Mouse (Mus musculus) CH12.LX (cell line): ENCODE data around the gene Tm6sf2. TPM values are rescaled to one million over a fixed set of nuclear protein-coding genes. Genes with fewer than 3 reads are reported as not detected.

ENCODE experiments used
- DNase-seq: peaks from one replicate; pipeline ENCODE4 v3.0.0-alpha.2; 2013; ENCODE audit errors: extremely low read depth
- H3K27ac ChIP-seq: 2 replicates; pipeline ENCODE4 v1.5.1; 2012; ENCODE audit warnings: low read depth, mild to moderate bottlenecking, control low read depth, moderate library complexity; ENCODE audit not compliant: insufficient read depth
- H3K27me3 ChIP-seq: replicated peaks from 2 replicates; pipeline ENCODE3; 2012; ENCODE audit warnings: inconsistent platforms
- H3K36me3 ChIP-seq, 2 experiments: replicated peaks in 1 of 2; 2 replicates each; pipeline versions ENCODE3 to v1.6.1; 2012; ENCODE audit warnings: inconsistent platforms in 1 of 2, low read length in 1 of 2, mild to moderate bottlenecking in 1 of 2, mixed read lengths in 1 of 2, moderate library complexity in 1 of 2; ENCODE audit not compliant: control insufficient read depth in 1 of 2, insufficient read depth in 1 of 2
- H3K4me1 ChIP-seq, 2 experiments: 2 replicates each; pipeline ENCODE4 v1.6.1; 2012; ENCODE audit warnings: inconsistent platforms in 1 of 2, moderate library complexity in 1 of 2; ENCODE audit not compliant: insufficient read depth in 2 of 2, control insufficient read depth in 1 of 2
- H3K4me2 ChIP-seq: 2 replicates; pipeline ENCODE4 v1.6.1; 2012; ENCODE audit warnings: low read depth, mild to moderate bottlenecking, control low read depth; ENCODE audit not compliant: poor library complexity, insufficient read depth, severe bottlenecking
- H3K4me3 ChIP-seq, 3 experiments: fragments of 150-350 bp in 1 of 3; sonication (generic) in 1 of 3; replicated peaks in 1 of 3; 2 replicates each; pipeline versions ENCODE3 to v1.5.1; 2011 to 2012; ENCODE audit warnings: low read depth in 2 of 3, low read length in 2 of 3, mild to moderate bottlenecking in 2 of 3, moderate library complexity in 2 of 3, control low read depth in 1 of 3, improper control_type of control experiment in 1 of 3, inconsistent platforms in 1 of 3, mixed read lengths in 1 of 3; ENCODE audit not compliant: poor library complexity in 1 of 3
- H3K79me2 ChIP-seq: replicated peaks from 2 replicates; pipeline ENCODE4 v1.6.1; 2012; ENCODE audit warnings: mild to moderate bottlenecking, moderate library complexity; ENCODE audit not compliant: control insufficient read depth, poor library complexity, insufficient read depth, severe bottlenecking; ENCODE audit errors: extremely low read depth
- H3K9ac ChIP-seq: 2 replicates; pipeline ENCODE4 v1.6.1; 2012; ENCODE audit warnings: low read depth, mild to moderate bottlenecking, control low read depth, moderate library complexity; ENCODE audit not compliant: insufficient read depth
- H3K9me3 ChIP-seq: replicated peaks from 2 replicates; pipeline ENCODE3; 2012; ENCODE audit warnings: low read length, inconsistent platforms, mixed read lengths
- CHD1 ChIP-seq: IDR thresholded peaks from 2 replicates; pipeline ENCODE4 v1.6.1; 2012; ENCODE audit warnings: low read depth, low read length, improper control_type of control experiment, inconsistent platforms
- CHD2 ChIP-seq: IDR thresholded peaks from 2 replicates; pipeline ENCODE4 v1.6.1; 2011; ENCODE audit warnings: low read length, improper control_type of control experiment
- CTCF ChIP-seq, 2 experiments: IDR thresholded peaks in 1 of 2; conservative IDR thresholded peaks in 1 of 2; 2 replicates each; pipeline ENCODE4 v1.5.1; 2011 to 2012; ENCODE audit warnings: low read depth in 2 of 2, low read length in 2 of 2, improper control_type of control experiment in 1 of 2, inconsistent platforms in 1 of 2, mild to moderate bottlenecking in 1 of 2, moderate library complexity in 1 of 2
- E2F4 ChIP-seq: IDR thresholded peaks from 2 replicates; pipeline ENCODE4 v1.6.1; 2011; ENCODE audit warnings: low read depth, low read length, improper control_type of control experiment; ENCODE audit not compliant: insufficient replicate concordance
- ELF1 ChIP-seq: IDR thresholded peaks from 2 replicates; pipeline ENCODE4 v1.6.1; 2014; ENCODE audit warnings: low read depth, mild to moderate bottlenecking, inconsistent platforms, low read length, improper control_type of control experiment
- ETS1 ChIP-seq: conservative IDR thresholded peaks from 2 replicates; pipeline ENCODE4 v1.6.1; 2012; ENCODE audit warnings: low read depth, mild to moderate bottlenecking, inconsistent platforms, low read length, improper control_type of control experiment, moderate library complexity
- GABPA ChIP-seq: IDR thresholded peaks from 2 replicates; pipeline ENCODE4 v1.6.1; 2012; ENCODE audit warnings: low read depth, low read length, improper control_type of control experiment, inconsistent platforms; ENCODE audit not compliant: insufficient replicate concordance
- HCFC1 ChIP-seq: IDR thresholded peaks from 2 replicates; pipeline ENCODE4 v1.6.1; 2012; ENCODE audit warnings: low read depth, mild to moderate bottlenecking, inconsistent platforms, low read length, improper control_type of control experiment
- IRF4 ChIP-seq: IDR thresholded peaks from 2 replicates; pipeline ENCODE4 v1.6.1; 2014; ENCODE audit warnings: low read depth, mild to moderate bottlenecking, inconsistent platforms, low read length, improper control_type of control experiment
- KAT2A ChIP-seq: IDR thresholded peaks from 2 replicates; pipeline ENCODE4 v1.6.1; 2012; ENCODE audit warnings: low read length, improper control_type of control experiment, inconsistent platforms; ENCODE audit not compliant: insufficient replicate concordance
- MAFK ChIP-seq: IDR thresholded peaks from 2 replicates; pipeline ENCODE4 v1.6.1; 2011; ENCODE audit warnings: low read length, improper control_type of control experiment; ENCODE audit not compliant: insufficient replicate concordance
- MAX ChIP-seq: IDR thresholded peaks from 2 replicates; pipeline ENCODE4 v1.6.1; 2011; ENCODE audit warnings: low read length, improper control_type of control experiment
- MAZ ChIP-seq: IDR thresholded peaks from 2 replicates; pipeline ENCODE4 v1.6.1; 2012; ENCODE audit warnings: low read depth, mild to moderate bottlenecking, inconsistent platforms, low read length, improper control_type of control experiment, moderate library complexity
- MEF2A ChIP-seq: IDR thresholded peaks from 2 replicates; pipeline ENCODE4 v1.6.1; 2014; ENCODE audit warnings: low read depth, mild to moderate bottlenecking, inconsistent platforms, low read length, improper control_type of control experiment, borderline replicate concordance
- MXI1 ChIP-seq: IDR thresholded peaks from 2 replicates; pipeline ENCODE4 v1.6.1; 2011; ENCODE audit warnings: mild to moderate bottlenecking, low read depth, low read length, improper control_type of control experiment
- MYC ChIP-seq: IDR thresholded peaks from 2 replicates; pipeline ENCODE4 v1.6.1; 2011; ENCODE audit warnings: low read depth, mild to moderate bottlenecking, improper control_type of control experiment, low read length
- NELFE ChIP-seq: IDR thresholded peaks from 2 replicates; pipeline ENCODE4 v1.6.1; 2011; ENCODE audit warnings: low read depth, low read length, improper control_type of control experiment
- NRF1 ChIP-seq: IDR thresholded peaks from 2 replicates; pipeline ENCODE4 v1.6.1; 2014; ENCODE audit warnings: low read depth, mild to moderate bottlenecking, inconsistent platforms, low read length, improper control_type of control experiment, moderate library complexity
- PAX5 ChIP-seq: IDR thresholded peaks from 2 replicates; pipeline ENCODE4 v1.6.1; 2012; ENCODE audit warnings: low read length, inconsistent platforms, mixed read lengths
- POLR2A ChIP-seq: IDR thresholded peaks from 2 replicates; pipeline ENCODE4 v1.6.1; 2011; ENCODE audit warnings: low read depth, mild to moderate bottlenecking, improper control_type of control experiment, low read length
- POLR2AphosphoS2 ChIP-seq: IDR thresholded peaks from 2 replicates; pipeline ENCODE4 v1.6.1; 2011; ENCODE audit warnings: low read depth, low read length, improper control_type of control experiment
- RCOR1 ChIP-seq: conservative IDR thresholded peaks from 2 replicates; pipeline ENCODE4 v1.6.1; 2012; ENCODE audit warnings: low read depth, mild to moderate bottlenecking, inconsistent platforms, low read length, improper control_type of control experiment
- SIN3A ChIP-seq: IDR thresholded peaks from 2 replicates; pipeline ENCODE4 v1.6.1; 2012; ENCODE audit warnings: low read length, improper control_type of control experiment, inconsistent platforms
- SMC3 ChIP-seq: IDR thresholded peaks from 2 replicates; pipeline ENCODE4 v1.6.1; 2011; ENCODE audit warnings: low read depth, low read length, improper control_type of control experiment
- TBP ChIP-seq: conservative IDR thresholded peaks from 2 replicates; pipeline ENCODE4 v1.6.1; 2011; ENCODE audit warnings: low read depth, low read length, improper control_type of control experiment
- TCF12 ChIP-seq: IDR thresholded peaks from 2 replicates; pipeline ENCODE4 v1.6.1; 2014; ENCODE audit warnings: low read depth, mild to moderate bottlenecking, inconsistent platforms, low read length, improper control_type of control experiment
- UBTF ChIP-seq: IDR thresholded peaks from 2 replicates; pipeline ENCODE4 v1.6.1; 2012; ENCODE audit warnings: low read depth, mild to moderate bottlenecking, inconsistent platforms, low read length, improper control_type of control experiment, moderate library complexity
- USF1 ChIP-seq: IDR thresholded peaks from 2 replicates; pipeline ENCODE4 v1.6.1; 2014; ENCODE audit warnings: low read depth, mild to moderate bottlenecking, inconsistent platforms, low read length, improper control_type of control experiment
- ZC3H11A ChIP-seq: IDR thresholded peaks from 2 replicates; pipeline ENCODE4 v1.6.1; 2012; ENCODE audit warnings: low read depth, mild to moderate bottlenecking, inconsistent platforms, low read length, improper control_type of control experiment
- ZKSCAN1 ChIP-seq: IDR thresholded peaks from 2 replicates; pipeline ENCODE4 v1.6.1; 2012; ENCODE audit warnings: low read depth, inconsistent platforms, low read length, improper control_type of control experiment, borderline replicate concordance
- ZMIZ1 ChIP-seq: IDR thresholded peaks from 2 replicates; pipeline ENCODE4 v1.6.1; 2012; ENCODE audit warnings: low read depth, mild to moderate bottlenecking, inconsistent platforms, low read length, improper control_type of control experiment
- ZNF384 ChIP-seq: IDR thresholded peaks from 2 replicates; pipeline ENCODE4 v1.6.1; 2012; ENCODE audit warnings: low read depth, low read length, improper control_type of control experiment, inconsistent platforms
- dilution Hi-C: fragments of 300-500 bp; cut with MboI; formaldehyde crosslinking; loops from 2 replicates; pipeline ENCODE4 v1.14.3; 2020; ENCODE audit warnings: low sequenced_read_pairs; ENCODE audit not compliant: extremely low pct_unique_long_range_greater_than_20kb, extremely low pct_ligation_motif_present
- in situ Hi-C: fragments of 300-500 bp; cut with MboI; formaldehyde crosslinking; loops from 3 replicates; pipeline ENCODE4 v1.14.3; 2019; ENCODE audit warnings: low sequenced_read_pairs, low pct_ligation_motif_present, low pct_unique_long_range_greater_than_20kb, mixed read lengths
- polyA plus RNA-seq: library from polyadenylated mRNA; unstranded; fragments of >175 nt; gene quantifications from 2 replicates; pipeline ENCODE4 v1.2.1, GENCODE M21; 2012; ENCODE audit warnings: low read depth; ENCODE audit not compliant: insufficient read length
- total RNA-seq, 2 experiments: library from RNA; depleted of rRNA; stranded (reverse); fragments of 300-350 nt in 1 of 2; fragments of >200 nt in 1 of 2; gene quantifications; 2 replicates each; pipeline ENCODE4 v1.2.3; 2012 to 2014

Gene Tm6sf2
- total and polyA plus RNA-seq, 3 experiments = 0.40 to 2.6 (median 1.9) TPM

DNA sequence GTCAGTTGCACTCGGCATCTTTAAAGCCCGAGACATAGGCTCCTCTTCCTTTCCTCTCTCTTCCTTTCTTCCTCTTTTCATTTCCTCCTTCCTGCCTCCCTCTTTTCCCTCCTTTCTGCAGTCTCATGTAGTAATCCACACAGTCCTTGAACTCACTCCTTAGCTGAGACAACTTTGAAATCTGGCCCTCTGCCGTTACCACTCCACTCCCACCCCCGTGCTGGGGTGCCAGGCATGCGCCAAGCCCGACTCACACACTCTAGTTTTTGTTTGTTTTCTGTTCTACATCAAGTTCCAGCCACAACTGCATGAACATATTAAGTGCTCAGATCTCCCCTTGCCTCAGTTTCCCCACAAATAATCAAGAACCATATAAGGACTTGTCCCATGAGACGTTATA, 32.2 kb downstream of the Tm6sf2 start:
- no peaks in the 10 kb centered on the region for H3K27me3 ChIP-seq
- dilution Hi-C loops (no loop called here), in situ Hi-C loops (no loop called here)
- peaks cover 8 to 58% of the 10 kb centered on the region in 2 experiments for H3K4me1 ChIP-seq
- no peak overlapping the region for H3K9ac ChIP-seq
- H3K4me3 ChIP-seq = no peak overlapping the region
- H3K36me3 ChIP-seq = peaks cover 0 to 60% of the 10 kb centered on the region in 2 experiments
- H3K27ac ChIP-seq = no peak overlapping the region
- H3K4me2 ChIP-seq = peak overlapping the region; percentile 25
- H3K79me2 ChIP-seq = no peaks in the 10 kb centered on the region
- DNase-seq = no peak
- no peaks in the 10 kb centered on the region for H3K9me3 ChIP-seq
- no peak for TF ChIP-seq E2F4
- TF ChIP-seq SMC3 = no peak
- no peak for TF ChIP-seq PAX5
- TF ChIP-seq TCF12 = no peak
- TF ChIP-seq ZNF384 = no peak
- TF ChIP-seq ZMIZ1 = no peak
- no peak for TF ChIP-seq GABPA
- no peak for TF ChIP-seq USF1
- TF ChIP-seq CHD2 = no peak
- TF ChIP-seq ETS1 = no peak
- TF ChIP-seq MXI1 = no peak

DNA sequence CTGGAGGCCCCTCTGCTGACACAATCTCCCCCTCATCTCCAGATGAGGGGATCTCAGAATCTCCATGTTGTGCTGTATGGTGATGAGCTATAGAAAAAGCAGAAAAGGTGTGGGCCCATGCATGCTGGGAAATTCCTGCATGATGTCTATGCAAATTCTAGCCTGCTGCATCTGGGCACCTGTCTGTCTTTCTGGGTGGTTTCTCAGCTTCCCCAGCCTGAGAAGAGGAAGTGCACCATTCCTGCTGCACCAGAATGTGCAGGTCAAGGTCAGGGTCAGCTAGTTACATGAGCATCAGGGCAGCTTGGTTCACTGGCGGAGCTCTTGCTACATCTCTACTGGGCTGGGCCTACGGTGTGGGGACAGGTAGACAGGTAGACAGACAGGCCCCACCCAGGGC, 37.7 kb downstream of the Tm6sf2 start:
- H3K4me1 ChIP-seq = peaks cover 35 to 90% of the 10 kb centered on the region in 2 experiments
- peaks cover 0 to 22% of the 10 kb centered on the region in 2 experiments for H3K36me3 ChIP-seq
- H3K9ac ChIP-seq = no peak overlapping the region
- dilution Hi-C loops (no loop called here), in situ Hi-C loops (no loop called here)
- peaks cover 10% of the 10 kb centered on the region for H3K9me3 ChIP-seq
- peak overlapping the region; percentile 25 for H3K4me2 ChIP-seq
- H3K79me2 ChIP-seq = no peaks in the 10 kb centered on the region
- peak; percentile 84 for DNase-seq
- peak overlapping the region; percentile 47 for H3K27ac ChIP-seq
- H3K4me3 ChIP-seq = peak overlapping the region in 1 of 3 experiments; percentile 65
- H3K27me3 ChIP-seq = no peaks in the 10 kb centered on the region
- no peak for TF ChIP-seq UBTF
- TF ChIP-seq PAX5 = no peak
- no peak for TF ChIP-seq ZC3H11A
- no peak for TF ChIP-seq KAT2A
- no peak for TF ChIP-seq CTCF (conservative IDR thresholded peaks at IDR 0.05 in 1 of 2, IDR thresholded peaks at IDR 0.05 in 1 of 2; ENCODE audit: low read depth in 2 of 2, low read length in 2 of 2)
- TF ChIP-seq TBP = no peak
- TF ChIP-seq HCFC1 = 0 out of 2 replicates have a peak, but pooled peaks have one; percentile 11
- TF ChIP-seq NELFE = no peak
- TF ChIP-seq ZKSCAN1 = no peak
- peak; percentile 96 for TF ChIP-seq TCF12
- 0 out of 2 replicates have a peak, but pooled peaks have one; percentile 35 for TF ChIP-seq ZNF384
- TF ChIP-seq POLR2AphosphoS2 = no peak
- TF ChIP-seq CHD2 = peak; percentile 58
- TF ChIP-seq RCOR1 = peak; percentile 97
- 0 out of 2 replicates have a peak, but pooled peaks have one; percentile 40 for TF ChIP-seq MAZ
- no peak for TF ChIP-seq MAFK
- peak; percentile 91 for TF ChIP-seq MYC
- TF ChIP-seq ELF1 = peak; percentile 70
- TF ChIP-seq MEF2A = peak; percentile 75; the same call in 1 of the 2 replicates
- peak; percentile 80 for TF ChIP-seq ETS1
- TF ChIP-seq SIN3A = peak; percentile 53; the same call in 1 of the 2 replicates
- TF ChIP-seq CHD1 = no peak
- TF ChIP-seq MAX = peak; percentile 63; the same call in 1 of the 2 replicates
- TF ChIP-seq E2F4 = no peak
- no peak; the same call in 1 of the 2 replicates for TF ChIP-seq MXI1
- peak; percentile 84 for TF ChIP-seq IRF4
- TF ChIP-seq POLR2A = 0 out of 2 replicates have a peak, but pooled peaks have one; percentile 31
- TF ChIP-seq NRF1 = peak; percentile 31; the same call in 1 of the 2 replicates
